Mouse (Mus musculus): ENCODE results near the gene Zfp827.

The Zfp827 gene

DNA sequence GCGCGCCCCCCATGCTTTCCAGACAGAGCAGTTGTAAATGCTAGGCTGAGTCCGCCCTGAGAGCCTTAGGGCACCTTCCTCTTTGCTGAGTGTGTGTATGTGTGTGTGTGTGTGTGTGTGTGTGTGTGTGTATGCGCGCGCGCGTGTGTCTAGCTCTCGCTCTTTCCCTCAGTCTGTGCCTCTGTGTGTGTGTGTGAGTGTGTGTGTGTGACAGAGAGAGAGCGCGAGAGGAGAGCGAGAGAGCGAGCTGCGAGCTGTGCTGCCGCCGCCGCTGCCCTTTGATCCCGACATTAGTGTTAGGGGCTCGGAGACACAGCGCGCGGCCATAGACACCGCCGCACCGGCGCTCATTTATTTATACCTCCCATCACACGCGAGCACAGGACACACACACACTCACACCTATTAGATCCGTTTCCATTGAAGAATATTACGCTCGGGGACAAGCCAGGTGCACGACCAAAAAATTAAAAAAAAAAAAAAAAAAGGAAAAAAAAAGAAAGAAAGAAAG, at the start of gene Zfp827:
Gene Zfp827 (plus strand): TSS at position 461 of the 511 bp plus-strand sequence.
- no peak for DNase-seq (ENCODE audit: low read depth)

DNA sequence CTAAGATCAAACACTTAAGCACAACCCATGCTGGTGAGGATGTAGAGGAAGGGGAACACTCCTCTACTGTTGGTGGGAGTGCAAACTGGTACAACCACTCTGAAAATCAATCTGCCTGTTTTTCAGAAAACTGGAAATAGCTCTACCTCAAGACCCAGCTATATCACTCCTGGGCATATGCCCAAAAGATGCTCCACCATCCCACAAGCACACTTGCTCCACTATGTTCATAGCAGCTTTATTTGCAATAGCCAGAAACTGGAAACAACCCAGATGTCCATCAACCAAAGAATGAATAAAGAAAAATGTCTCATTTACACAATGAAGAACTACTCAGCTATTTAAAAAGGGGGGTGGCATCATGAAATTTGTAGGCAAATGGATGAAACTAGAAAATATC, 23.9 kb upstream of the Zfp827 start:
- DNase-seq (ENCODE audit: low read depth): no peak

DNA sequence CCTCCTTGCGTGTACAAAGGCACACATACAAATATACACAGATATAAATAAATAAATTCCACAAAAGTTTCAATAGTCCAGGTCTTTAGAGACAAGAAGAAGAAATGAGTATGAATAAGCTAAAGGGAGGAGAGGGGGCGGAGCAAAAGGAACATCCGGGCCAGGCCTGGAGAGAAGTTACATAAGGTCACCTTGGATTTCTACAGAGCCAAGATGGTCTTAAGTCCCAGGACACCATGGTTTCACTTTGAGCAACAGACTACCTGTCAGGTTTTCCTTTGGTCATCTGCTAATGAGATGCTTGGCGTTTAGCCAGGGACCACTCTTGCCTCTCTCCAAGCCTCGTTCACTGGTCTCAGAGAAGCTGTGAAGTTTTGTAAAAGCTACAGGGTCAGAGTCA, 13.2 kb upstream of the Zfp827 start:
- no peak for DNase-seq (ENCODE audit: low read depth)

DNA sequence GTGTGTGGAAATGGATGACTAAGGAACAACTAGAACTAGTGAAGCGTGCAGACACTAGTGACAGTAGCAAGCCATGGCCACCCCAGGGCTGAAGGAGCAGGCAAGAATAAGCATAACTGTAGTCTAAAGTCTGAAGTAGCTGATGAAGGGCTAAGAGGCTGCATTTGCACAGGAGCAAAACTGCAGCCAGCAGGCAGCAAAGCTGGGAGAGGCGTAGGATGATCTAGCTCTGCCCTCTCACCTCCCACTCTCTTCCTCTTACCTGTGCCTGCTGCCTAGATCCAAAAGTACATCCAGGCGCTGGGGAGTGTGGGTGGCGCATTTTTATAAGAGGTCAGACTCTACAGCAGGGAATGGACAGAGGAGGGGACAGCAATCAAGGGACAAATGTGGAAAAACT, 12.2 kb upstream of the Zfp827 start:
- DNase-seq (ENCODE audit: low read depth): no peak

DNA sequence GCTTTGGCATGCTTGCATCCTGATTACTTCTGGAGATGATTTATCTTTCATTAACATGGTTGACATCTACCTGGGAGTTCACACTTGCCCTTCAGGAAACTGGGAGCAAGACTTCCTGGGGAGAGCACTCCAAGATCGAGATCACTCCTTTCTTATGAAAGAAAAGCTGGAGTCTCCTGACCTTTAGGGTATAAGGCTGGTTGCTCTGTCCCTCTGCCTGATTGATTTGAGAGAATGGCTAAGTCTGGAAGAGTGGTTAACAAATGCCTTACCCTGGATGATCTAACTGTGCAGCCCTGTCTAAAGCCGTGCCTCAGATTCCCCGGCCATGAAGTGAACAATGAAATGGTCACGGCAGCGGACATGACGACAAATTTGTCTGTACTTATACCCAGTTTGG, 11.7 kb upstream of the Zfp827 start:
- DNase-seq (ENCODE audit: low read depth): no peak

DNA sequence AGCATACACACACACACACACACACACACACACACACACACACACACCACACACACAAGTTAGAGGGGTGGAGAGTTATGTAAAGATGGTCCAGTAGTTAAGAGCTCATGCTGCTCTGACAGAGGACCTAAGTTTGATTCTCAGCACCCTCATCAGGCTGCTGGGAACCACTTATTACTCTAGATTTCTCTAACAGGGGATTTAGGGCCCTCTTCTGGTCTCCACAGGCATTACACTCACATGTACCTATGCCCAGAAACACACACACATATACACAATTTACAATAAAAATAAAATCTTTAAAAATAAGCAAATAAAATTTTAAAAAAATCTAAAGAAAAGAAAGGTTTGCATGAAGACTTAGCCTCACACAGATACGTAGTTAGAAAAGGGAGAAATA, 4.3 kb upstream of the Zfp827 start:
- no peak for DNase-seq (ENCODE audit: low read depth)

DNA sequence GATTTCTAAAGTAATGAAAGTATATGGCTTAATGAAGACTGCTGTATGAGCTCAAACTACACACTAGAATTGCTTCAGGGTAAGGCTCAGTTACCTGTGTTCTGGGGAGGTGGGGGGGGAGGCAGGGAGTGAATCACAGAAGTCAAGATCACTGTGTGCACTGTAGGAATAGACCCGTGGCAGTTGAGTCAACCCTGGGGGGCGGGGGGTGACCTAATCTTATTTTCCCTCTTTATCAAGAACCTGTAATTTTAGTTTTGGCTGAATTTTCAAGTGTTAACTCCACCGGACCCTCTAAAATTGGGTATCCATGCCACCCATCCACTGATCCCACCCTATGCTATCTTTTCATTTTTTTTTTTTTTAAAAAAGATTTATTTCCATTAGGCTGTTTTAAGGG, 918 bp upstream of the Zfp827 start:
- DNase-seq (ENCODE audit: low read depth): no peak

DNA sequence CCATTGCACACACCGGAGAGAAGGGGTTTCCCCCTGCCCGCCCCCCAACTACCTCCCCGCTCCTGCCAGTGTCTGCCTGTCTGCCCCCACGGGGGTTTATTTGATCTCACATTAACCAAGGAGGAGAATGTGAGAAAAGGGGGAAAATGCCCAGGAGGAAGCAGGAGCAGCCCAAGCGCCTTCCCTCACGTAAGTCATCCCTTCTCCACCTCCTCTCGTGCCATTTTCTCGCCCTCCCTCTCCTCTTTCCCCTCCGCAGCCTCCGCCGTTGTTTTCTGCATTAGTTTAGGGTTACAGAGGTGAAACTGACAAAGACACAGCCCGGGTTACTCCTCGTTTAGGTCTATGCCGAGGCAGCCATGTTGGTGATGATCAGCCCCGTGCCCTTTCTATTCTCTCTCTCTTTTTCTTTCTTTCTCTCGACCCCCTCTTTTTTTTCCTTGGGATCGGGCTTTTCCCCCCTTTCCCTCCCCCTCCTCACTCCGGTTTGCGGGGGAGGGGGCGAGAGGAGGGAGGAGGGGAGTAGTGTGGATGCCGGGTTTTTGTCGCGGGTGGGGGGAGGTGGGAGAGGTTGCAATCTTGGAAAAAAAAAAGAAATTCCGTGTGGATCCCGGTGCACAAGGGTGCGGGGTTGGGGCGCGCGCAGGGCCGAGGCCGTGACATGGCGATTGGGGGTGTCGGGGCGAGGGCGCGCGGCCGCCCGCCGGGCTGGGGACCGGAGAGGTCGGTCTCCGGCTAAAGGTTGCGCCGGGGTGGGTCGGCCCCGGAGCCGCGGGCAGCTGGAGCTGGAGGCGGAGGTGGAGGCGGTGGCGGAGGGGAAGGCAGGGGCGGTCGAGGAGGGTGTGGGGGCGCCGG, 531 bp downstream of the Zfp827 start:
- DNase-seq (ENCODE audit: low read depth): no peak

DNA sequence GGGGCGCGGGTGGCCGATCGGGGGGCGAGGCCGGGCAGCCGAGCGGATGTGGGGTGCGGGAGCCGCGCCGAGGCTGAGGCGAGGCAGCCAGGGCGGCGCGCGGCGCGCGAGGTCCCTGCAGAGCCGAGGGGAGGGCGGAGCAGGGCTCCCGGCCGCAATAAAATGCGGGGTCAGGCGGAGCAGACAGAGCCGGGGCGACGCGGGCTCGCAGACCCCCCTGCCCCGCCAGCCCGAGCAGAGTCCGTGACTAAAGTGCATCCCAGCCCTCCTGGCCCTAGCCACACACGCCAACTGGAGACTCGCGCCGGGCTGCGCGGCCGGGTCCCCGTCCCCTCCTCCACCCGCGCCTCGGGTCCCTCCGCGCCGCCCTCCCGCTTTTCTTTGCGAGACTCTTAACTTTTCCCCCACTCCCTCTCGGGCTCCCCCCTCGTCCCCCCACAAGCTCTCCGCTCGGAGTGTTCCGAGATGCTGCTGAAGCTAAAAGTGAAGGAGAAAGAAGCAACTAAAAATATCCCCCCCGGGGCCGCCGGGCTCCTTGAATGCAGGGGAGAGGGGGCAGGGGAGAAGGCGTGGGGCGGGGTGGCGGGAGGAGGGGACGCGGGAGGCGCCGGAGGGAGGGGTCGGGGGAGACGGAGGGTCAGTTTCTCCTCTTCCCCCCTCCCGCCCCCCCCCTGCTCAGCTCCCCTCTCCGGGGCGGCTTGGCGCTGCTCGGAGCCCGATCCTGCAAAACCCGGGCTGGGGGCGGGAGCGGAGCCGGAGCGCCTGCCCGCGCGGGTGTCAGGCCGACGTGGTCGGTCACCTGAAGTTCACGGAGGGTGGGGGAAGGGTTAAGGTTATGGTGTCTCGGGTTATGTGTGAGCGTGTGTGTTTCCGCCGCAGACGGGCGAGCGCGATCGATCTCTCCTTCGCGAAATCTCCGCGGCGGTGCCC, 1.4 kb downstream of the Zfp827 start:
- DNase-seq (ENCODE audit: low read depth): no peak

DNA sequence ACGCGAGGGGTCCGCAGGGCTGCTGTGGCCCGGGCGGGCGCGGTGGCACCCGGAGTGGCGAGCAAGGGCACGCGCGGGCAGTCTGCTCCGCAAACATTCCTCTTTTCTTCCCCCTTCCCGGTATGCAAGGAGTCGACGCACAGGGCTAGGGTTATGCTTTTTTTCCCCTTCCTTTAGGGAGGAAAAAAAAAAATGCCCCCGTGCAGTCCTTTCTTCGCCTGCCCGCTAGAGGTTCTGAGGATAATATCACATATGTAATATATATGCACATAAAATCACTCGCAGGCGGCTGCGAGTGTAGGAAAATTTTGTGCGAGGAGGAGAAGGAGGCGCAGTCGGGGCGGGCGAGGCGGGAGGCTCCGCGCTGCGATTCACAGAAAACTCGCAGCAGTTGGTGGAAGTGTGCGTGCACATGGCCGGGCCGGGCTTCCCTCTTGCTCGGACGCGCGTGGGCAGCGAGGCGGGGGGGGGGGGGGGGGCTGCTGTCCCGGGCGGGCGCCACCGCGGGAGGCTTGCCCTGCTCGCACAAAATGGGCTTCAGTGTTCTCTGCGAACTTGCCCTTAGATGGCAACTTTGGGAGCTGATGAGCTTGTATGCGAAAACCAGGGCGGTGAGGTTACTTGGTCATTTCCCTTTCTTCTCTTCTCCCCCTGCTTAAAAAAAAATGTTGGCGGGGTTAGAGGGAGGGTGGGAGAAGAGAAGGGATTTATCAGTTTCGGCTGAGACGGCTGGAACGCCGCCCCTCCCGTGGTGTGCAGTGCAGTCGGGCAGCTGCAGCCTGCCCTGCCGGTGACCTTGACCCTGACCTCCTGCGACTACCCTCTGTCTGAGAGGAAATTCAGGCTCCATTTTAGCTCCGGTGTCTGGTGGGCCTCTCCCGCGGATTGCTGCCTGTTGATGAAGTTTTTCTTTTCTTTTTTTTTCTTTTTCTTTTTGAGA, 2.4 kb downstream of the Zfp827 start:
- DNase-seq (ENCODE audit: low read depth): no peak

DNA sequence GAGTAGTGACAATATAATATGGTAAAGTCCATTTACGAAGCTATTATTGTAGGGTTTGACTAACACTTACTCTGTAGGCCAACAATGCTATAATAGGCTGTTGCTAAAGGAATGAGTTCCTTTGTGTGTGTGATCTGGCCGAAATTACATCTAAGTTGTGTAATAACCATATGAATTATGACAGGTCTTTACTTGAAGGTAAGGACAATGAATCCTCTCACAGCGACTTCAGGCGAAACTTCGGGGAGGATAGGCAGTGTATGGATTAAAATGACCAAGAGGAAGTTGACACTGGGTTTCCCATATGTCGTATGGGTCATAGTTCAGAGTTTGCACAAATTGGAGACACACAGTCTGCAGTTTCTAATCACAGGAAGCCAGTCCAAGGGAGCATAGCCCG, 9.3 kb downstream of the Zfp827 start:
- DNase-seq (ENCODE audit: low read depth): no peak

DNA sequence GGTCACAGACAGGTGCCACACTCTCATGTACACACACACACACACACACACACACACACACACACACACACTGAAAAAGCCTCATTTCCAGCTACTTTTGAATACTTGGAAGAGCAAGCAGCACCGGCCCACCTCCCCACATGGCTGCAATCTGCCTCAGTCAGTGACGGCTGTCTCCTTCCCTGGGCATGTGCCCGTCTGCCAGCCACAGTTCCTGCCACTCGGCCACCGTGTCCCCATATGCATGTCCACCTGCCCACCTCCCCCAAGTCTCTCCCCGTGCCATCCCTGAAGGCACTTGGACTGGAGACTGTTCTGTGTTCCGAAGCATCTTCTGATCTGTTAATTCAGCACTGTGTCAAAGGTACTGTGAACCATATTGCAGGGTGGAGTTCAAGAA, 9.8 kb downstream of the Zfp827 start:
- no peak for DNase-seq (ENCODE audit: low read depth)

DNA sequence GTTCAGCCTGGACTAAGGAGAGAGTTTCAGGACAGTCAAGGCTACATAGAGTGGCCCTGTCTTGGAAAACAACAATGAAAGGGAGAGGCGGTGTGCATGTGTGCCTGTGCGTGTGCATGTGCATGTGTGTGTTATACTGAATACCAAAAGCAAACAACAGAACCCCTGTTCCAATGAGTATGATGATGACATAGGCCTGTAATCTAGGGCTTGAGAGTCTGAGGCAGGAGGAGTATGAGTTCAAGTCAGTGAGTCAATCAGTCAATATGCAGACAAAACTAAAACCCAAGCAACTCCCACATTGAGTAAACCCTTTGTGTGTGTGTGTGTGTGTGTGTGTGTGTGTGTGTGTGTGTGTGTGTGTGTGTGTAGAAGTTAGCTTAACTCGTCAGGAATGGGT, 13.2 kb downstream of the Zfp827 start:
- no peak for DNase-seq (ENCODE audit: low read depth)

DNA sequence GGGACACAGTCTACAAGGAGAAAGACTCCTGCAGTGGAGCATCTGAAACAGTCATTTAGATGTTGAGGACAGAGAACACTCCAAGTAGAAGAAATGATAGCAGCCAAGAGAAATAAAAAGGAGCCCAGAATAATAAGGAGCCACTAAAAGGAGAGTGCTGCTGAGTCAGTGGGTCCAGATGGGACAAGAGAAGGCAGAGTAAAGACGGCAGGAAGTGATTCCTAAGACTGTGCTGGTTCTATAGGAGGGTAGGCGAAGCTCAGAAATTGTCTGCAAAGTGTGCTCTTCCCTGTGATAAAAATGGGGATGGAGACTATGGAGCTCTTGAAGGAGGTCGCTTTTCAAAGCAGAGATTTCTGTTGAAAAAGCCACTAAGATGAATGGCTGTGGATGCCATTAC, 14.0 kb downstream of the Zfp827 start:
- DNase-seq (ENCODE audit: low read depth): no peak

DNA sequence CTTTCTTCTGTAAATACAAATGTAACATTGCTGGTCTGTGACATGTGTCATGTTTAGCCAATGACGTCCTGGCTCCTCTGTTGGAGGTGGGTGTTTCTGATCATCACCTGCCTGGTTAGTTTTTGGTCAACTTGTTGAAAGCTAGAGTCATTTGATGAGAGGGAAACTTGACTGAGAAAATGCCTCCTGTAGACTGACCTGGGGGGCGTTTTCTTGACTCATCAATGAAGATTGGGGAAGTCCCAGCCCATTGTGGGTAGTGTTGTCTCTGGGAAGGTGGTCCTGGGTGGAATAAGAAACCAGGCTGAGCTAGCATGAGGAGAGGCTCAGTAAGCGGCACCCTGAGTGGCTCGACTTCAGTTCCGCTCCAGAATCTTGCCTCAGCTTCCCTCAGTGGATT, 16.4 kb downstream of the Zfp827 start:
- no peak for DNase-seq (ENCODE audit: low read depth)

DNA sequence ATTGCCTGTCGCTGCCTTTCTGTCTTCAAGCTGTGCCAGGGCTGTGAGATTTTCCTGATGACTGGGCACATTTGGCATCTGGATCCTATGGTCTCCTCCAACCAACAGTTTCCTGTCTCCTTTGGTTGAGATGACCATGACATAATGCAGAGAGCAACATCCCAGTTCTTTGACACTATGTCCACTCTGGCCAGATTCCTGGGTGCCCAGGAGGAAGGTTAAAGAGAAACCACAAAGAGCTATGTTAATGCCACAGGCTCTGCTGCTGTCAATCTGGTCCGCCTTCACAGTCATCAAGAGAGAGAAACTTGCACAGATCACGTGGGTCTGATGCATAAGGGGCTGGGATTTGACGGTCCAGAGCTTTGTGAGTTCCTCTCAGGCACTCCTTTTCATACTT, 18.4 kb downstream of the Zfp827 start:
- no peak for DNase-seq (ENCODE audit: low read depth)

DNA sequence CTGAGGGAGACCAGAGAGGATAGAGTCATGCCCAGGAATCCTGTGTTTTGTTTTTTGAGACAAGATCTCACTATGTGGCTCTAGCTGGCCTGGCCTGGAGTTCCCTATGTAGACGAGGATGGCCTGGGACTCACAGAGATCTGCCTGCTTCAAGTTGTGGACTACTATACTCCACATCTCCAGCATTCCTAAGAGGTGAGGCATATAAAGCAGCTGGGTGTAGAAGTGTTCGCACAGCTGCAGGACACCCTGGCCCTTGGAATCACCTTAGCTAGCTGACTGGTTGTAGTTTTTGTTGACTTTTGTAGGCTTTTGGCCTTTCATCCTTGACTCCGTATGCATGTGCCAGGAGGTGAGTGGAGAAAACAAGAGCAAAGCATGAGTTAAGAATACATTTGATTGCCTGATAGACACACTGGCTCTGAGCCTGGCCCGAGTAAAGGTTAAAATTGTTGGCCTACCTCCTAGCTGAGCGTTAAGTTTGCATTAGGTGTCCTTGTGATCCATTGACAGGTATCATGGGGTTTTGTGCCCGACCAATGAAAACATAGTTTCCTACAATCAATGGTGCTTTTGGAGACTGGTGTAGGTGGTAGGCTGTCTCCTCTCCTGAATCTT, 20.3 kb downstream of the Zfp827 start:
- DNase-seq (ENCODE audit: low read depth): no peak

DNA sequence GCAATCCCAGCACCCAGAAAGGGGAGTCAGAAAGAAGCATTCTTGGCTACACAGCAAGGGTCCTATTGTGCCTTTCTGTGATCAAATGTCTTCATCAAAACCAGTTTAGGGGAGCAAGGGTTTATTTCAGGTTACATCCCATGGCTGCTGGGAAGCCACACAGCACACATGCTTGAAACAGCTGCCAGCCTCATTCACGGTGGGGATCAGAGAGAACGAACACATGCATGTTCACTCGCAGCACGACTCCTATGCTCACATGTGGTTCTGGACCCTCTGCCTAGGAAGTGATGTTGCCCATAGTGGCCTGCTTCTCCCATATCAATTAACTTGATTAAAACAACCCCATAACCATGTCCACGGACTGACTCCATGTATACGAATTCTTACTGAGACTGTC, 26.0 kb downstream of the Zfp827 start:
- DNase-seq (ENCODE audit: low read depth): no peak

DNA sequence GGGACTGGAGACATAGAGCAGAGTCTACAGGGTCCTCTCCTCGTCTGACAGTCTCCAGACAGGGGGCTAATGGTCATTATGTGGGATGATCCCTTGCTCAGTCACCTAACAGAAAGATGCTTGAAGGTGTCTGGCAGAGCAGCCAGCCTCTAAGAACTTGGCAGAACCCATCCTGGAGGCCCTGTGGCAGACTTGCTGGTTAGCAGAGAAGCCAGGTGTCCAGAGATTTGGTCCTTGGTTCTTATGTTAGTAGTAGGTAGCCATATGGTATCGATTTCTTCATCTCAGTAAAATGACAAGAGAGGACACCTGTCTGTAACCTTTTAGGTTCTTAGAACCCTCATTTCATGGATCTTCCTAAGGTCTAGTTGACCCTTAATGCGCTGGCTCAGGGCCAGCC, 28.9 kb downstream of the Zfp827 start:
- no peak for DNase-seq (ENCODE audit: low read depth)

DNA sequence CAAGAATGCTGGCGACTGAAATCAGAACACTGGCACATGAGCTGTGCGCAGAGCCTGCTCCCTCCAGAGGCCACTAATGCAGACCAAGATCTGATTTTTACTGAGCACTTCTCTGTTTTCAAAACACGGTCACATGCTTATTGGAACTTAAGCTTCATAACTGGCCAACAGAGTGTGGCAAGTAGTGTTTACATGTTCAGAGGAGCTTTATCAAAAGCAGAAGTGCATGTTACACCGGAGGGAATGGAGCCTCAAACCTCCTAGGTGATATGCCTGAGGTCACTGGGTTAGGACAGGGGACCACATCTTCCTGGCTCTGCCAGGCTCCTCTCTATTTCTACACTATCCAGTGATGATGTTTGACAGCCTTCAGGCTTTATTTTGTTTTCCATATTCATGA, 31.1 kb downstream of the Zfp827 start:
- no peak for DNase-seq (ENCODE audit: low read depth)

DNA sequence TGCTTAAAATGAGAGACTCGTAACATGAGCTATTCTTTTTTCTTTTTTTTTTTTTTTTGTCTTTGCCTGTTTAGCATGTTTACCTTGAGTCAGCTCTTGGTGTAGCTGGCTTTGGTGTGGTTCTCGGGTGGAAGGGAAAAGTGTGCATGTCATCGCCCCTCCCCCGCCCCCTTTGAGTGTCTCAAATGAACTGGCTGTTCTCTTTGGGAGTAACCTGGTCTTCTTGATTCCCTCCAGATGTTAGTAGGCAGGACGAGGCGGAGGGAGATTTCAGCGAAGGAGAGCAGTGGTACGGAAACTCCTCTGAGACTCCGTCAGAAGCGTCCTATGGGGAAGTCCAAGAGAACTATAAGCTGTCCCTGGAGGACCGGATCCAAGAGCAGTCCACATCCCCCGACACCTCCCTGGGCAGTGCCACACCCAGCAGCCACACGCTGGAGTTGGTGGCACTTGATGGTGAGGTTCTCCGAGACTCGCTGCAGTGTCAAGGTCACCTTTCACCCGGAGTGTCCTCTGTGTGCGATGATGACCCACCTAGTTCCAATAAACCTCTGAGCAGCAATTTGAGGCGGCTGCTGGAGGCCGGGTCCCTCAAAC, 31.9 kb downstream of the Zfp827 start:
- no peak for DNase-seq (ENCODE audit: low read depth)
